Mouse (Mus musculus): ENCODE results near the gene 1110008L16Rik.
A peak's percentile ranks its signal among the peaks of the same experiment; 100 is the strongest.
"Not testable (repeated sequence)": the region's sequence is repeated elsewhere in the genome, so short reads cannot be mapped to it uniquely, and the experiment has no call there.

Gene 1110008L16Rik

DNA sequence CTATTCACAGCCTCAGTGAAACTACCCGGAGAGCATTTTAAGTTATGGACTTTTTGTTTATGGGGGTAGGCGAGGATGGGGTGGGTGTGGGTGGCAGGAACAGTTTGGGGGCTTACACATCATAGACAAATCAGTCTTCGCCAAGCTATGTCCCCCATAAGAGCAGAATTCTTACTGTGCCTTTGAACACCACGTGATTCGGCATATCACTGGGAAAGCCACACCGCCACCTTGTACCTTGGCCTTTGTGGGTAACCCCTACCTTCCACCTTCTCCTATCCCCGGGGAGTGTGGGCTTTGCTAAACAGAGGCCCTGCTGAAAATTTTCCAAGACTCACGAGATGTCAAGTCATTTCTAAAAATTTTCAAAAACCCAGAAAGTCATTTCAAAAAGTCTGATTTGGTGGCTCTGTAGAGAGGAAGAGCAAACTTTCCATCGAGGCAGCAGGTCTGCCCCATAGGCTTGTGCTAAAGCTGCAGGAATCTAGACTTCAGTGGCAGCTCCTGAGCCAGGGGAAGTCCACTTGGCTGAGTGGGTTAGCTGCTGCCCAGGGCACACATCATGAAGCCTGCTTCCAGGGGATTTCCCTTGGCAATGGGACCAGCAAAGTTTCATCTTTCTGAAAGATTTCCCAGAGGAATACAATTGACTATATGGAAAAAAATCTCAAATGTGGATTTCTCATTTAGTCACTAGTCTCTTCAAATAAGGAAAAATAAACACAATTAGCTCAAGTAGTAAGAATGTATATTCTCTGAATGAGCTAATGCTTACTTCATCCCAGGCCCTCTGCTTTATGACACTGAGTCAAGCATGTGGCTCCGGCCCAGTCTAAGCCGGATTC is 93.6 kb downstream of the 1110008L16Rik start:
- DNase-seq (ENCODE audit: low spot score): no peak

GRCm38 (mm10) chr12:55395601-55396000 is 96.2 kb downstream of the 1110008L16Rik start:
- DNase-seq (ENCODE audit: low spot score): not testable (repeated sequence)

DNA sequence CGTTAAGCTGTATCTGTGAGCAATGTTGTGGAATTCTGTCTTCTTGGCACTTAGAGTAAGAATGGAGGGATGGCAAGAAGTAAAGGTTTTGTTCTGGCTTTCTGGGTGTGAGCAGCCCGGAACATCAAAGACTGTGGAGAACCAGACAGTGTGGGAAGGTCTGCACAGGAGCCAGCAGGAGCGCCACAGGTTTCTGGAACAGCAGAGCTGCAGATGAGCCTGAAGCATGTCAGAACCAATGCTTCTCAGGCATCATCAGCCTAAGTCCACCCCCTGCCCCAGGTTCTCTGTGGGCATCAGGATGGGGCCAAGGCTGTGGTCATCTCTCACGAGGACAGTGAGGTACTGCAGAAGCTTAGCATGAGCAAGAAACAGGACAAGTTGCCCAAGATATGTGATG is 97.2 kb downstream of the 1110008L16Rik start:
- no peak for DNase-seq (ENCODE audit: low spot score)

GRCm38 (mm10) chr12:55397544-55398239 is 98.3 kb downstream of the 1110008L16Rik start:
- no peak for DNase-seq (ENCODE audit: low spot score)

GRCm38 (mm10) chr12:55398240-55399127 is 99.1 kb downstream of the 1110008L16Rik start:
- peak; percentile 90 for DNase-seq (ENCODE audit: low spot score)

DNA sequence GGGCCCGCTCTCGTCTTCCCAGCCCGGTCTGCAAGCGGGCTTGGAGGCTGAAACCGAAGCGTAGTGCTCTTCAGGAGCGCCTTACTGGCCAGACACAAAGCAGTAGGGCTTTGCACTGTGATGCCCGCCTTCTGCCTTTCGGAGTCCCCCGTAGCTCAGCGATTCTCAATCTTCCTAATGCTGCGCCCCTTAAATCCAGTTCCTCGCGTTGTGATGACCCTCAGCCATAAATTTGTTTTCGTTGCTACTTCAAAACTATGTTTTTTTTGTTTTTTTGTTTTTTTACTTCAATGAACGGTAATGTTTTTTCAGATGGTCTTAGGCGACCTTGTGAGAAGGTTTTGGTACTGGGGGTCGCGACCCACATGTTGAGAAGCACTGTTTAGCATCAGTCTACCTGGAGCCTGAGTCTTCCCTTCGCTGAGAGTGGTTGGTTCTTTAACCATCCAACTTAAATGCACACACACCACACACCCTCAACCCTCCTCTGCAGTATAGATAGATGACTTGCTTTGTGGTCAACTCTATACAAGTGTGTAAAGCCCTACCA is 99.8 kb downstream of the 1110008L16Rik start:
- DNase-seq (ENCODE audit: low spot score): no peak

DNA sequence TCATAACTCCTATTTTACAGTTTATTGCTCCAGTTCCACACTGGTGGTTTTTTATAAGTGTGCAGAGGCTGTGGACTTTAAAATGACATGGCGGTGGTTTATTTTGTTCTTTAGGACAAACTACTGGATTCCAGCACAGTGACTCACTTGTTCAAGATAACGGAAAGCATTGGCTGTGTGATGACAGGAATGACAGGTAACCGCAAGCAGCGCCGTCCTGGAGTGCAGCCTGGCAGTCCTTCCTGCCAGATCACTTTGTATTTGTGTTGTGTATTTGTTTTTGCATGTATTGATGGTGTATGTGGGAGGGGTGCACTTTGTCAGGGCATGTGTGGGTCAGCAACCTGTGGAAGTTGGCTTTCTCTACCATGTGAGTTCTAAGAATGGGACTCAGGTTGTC is 108.5 kb downstream of the 1110008L16Rik start:
- no peak for DNase-seq (ENCODE audit: low spot score)

DNA sequence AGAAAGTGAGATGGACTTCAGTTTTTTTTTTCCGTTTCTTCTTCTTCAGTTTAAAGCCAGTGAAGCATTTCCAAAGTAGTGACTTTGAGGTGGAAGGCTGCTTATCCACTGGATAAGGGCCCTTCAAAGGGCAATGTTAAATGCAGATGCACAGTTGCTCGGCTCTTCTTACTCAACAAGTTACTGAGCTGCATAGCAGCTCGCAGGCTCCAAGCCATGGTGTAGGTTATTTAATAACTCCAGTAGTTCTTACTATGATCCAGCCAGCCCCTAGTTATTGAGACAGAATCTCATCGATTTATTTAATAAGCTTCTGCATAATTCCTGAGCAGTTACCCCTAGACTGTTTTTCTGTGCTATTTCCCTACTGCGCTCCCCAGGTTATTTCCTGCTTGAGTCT is 115.9 kb downstream of the 1110008L16Rik start:
- DNase-seq (ENCODE audit: low spot score): no peak

GRCm38 (mm10) chr12:55415762-55416161 is 116.4 kb downstream of the 1110008L16Rik start:
- DNase-seq (ENCODE audit: low spot score): no peak

- no peak for DNase-seq (ENCODE audit: low spot score)
These were observed 120.8 kb downstream of the 1110008L16Rik start for GRCm38 (mm10) chr12:55420220-55420619.

GRCm38 (mm10) chr12:55422057-55422456 is 122.7 kb downstream of the 1110008L16Rik start:
- DNase-seq (ENCODE audit: low spot score): no peak

- no peak for DNase-seq (ENCODE audit: low spot score)
These were observed 126.9 kb downstream of the 1110008L16Rik start for GRCm38 (mm10) chr12:55426300-55426699.

DNA sequence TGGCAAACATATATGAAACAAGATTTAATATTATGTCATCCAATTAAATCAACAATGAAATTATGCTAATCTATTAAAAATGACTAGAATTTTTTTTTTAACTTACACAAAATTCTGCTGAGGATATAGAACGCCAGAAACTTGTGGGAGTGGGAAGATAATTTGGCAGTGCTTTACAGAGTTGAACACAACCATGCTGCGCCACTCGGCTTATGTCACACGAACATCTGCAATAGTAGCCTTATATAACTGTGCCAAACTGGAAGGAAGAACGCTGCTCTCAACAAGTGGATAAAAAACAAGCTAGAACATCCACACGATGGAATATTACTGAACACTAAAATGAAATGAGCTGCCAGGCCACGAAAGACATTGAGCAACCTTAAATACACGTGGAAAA is 129.8 kb downstream of the 1110008L16Rik start:
- no peak for DNase-seq (ENCODE audit: low spot score)

GRCm38 (mm10) chr12:55429956-55430355 is 130.6 kb downstream of the 1110008L16Rik start:
- DNase-seq (ENCODE audit: low spot score): no peak
